Mouse (Mus musculus): ENCODE results near the gene Nup54.

DNA sequence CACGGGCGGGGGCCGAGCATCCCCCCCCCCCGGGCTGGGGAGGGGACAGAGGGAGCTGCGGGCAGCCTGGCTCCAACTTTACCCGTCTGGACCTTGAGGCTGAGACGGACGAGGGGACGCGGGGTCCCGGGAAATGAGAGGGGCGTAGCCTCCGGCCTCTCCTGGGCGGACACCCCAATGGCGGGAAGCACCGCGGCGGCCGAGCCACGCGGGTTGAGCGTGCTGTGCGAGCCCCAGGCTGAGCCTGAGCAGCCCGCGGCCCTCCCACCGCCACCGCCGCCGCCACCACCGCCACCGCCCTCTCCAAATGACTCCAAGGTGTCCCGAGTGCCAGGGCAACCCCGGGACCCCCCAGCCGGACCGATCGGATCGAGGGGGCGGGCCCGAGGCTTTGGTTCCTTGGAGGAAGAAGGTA, 441 bp downstream of the Nup54 start:
- no peak for TF ChIP-seq CTCF (conservative IDR thresholded peaks at IDR 0.05; ENCODE audit: low read length)
- no peak for TF ChIP-seq NANOG (IDR thresholded peaks at IDR 0.05; ENCODE audit: borderline replicate concordance, low read length)
- TF ChIP-seq POU5F1 (IDR thresholded peaks at IDR 0.05; ENCODE audit: borderline replicate concordance, low read length) = no peak
